Mouse (Mus musculus) lung, adult 2 months (tissue): ENCODE results near the gene Tmem86a.

Experiments used
- CTCF ChIP-seq: fragments of 200-500 bp; IDR thresholded peaks from 2 replicates; pipeline ENCODE4 v1.5.1; 2011; ENCODE audit warnings: mild to moderate bottlenecking, low read length, control low read depth; ENCODE audit not compliant: insufficient read depth
- POLR2A ChIP-seq: fragments of 200-500 bp; IDR thresholded peaks from 2 replicates; pipeline ENCODE4 v1.6.1; 2011; ENCODE audit warnings: low read depth, mild to moderate bottlenecking, control low read depth, low read length, borderline replicate concordance; ENCODE audit errors: extremely low read depth

DNA sequence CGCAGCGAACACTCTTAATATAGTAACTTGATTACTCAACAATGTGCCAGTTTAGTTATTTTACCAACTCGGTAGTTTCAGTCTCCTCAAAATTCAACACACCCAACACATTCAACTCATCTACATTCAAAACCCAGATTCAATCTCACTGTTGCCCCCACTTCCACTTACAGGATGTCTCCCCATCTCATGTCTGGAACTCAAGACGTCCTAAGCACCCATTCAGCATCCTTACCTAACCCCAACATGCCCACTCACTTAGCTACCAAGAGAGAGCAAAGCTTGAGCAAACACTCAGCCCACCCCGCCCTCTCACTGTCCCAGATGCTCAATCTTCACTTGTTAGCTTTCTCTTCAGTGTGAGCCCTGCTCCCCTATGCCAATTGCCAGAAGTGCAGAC, 11.2 kb downstream of the Tmem86a start:
- TF ChIP-seq POLR2A: no peak
- no peak for TF ChIP-seq CTCF
